Mouse (Mus musculus) mouse embryonic stem cell (cell line): ENCODE measurements around the gene Rhof.

Source experiments
- in situ Hi-C, 2 experiments: fragments of 300-500 bp; cut with MboI; formaldehyde crosslinking; loops; 1 replicate in 1 of 2; 3 replicates in 1 of 2; pipeline ENCODE4 v1.14.3; 2019 to 2020; ENCODE audit warnings: low sequenced_read_pairs in 2 of 2, low pct_unique_long_range_greater_than_20kb in 1 of 2, mixed read lengths in 1 of 2; ENCODE audit not compliant: unreplicated experiment in 1 of 2

The Rhof gene

DNA sequence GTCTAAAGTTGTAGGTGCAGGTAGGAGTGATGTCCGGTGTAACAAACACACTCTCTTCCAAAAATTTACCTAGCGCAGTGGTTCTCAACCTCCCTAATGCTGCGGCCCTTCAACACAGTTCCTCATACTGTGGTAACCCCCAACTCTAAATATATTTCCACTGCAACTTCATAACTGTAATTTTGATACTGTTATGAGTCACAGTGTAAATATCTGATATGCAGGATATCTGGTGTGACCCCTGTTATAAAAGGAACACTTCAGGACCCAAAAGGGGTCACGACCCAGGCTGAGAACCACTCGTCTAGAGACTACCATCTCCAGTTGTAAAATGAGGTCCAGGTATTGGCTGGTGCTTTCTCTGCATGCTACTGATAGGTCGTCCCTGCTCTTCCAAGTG lies 7.4 kb downstream of the Rhof start:
- in situ Hi-C loops = no loop called here

DNA sequence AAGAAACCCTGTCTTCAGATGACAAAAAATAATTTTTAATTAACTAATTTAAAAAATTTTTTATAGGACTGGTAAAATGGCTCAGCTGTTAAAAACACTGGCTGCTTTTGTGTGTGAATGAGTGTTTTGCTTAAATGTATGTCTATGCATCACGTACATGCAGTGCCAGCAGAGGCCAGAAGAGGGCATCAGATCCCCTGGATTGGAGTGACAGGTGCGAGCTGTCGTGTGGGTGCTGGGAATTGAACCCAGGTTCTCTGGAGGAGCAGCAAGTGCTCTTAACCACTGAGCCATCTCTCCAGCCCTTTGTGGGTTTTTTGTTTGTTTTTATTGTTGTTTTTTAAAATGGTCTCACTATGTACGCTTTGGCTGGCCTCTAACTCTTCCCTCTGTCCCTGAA lies 10.3 kb downstream of the Rhof start:
- in situ Hi-C loops = loop anchor here (5.0 kb wide), 1 partner anchor 50 kb away; no protein-coding TSS in a partner anchor

DNA sequence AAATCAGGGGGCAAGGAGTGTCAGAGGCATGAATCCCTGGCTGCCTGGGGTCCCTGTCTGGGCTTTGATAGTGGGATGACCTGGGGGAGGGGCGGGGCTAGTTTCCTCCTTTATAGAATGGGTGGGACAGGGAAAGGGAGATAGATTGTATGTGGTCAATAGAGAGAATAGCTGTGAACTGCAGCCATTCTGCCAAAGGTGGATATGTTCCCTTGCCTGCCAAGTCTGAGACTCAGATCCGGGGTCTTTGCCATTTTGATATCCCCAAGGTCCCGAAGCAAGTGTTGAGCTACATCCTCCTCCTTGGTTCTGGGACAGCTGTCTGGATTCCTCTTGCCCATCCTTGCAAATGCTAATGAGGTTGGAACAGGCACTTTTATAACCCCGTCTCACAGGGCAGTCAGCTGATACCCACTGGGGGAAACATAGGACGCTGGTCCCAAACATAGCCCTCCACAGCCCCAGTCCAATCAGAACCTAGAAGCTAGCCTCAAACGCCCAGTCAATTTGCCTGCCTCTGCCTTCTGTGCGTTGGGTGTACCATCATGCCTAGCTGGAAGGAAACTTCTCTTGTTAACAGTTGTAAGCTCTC lies 11.8 kb downstream of the Rhof start:
- in situ Hi-C loops = loop anchor here (5.0 kb wide), 1 partner anchor 52 kb away; no protein-coding TSS in a partner anchor

DNA sequence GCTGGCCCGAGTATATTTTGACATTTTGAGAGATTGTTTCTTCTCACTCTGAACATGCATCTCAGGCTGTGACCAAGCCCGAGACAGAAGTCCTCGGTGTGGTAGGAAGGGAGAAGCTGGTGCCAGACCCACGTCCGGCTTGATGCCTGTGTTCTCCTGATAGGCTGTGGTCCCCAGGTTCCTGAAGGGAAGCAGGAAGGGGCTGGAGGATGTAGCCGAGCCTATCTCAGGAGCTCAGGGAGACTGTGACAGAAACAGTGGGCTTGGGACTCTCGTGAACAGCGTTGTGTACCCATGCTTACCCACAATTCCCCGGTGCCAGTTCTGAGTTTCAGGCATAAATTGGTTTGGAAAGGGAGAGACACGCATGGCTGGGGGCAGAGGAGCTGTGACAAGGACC lies 13.7 kb downstream of the Rhof start:
- in situ Hi-C loops = no loop called here

DNA sequence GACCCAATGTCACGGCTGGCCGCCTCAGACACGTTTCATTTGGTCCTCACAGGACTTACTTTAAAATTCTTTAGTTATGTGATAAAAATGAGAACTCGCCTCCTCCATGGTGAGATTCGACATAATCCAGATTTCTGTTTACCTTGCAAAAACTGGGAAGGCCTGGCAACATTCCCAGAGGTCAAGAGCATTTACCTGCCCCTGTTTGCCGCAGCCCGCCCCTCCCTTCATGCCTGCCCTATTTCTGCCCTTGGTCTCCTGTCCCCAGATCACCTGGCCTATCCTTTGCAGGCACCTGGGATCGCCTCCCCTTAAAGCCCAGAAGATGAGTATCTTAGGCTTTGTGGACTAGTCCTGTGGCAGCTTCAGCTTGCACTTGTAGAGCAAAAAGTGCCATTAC lies 14.7 kb downstream of the Rhof start:
- in situ Hi-C loops = no loop called here

DNA sequence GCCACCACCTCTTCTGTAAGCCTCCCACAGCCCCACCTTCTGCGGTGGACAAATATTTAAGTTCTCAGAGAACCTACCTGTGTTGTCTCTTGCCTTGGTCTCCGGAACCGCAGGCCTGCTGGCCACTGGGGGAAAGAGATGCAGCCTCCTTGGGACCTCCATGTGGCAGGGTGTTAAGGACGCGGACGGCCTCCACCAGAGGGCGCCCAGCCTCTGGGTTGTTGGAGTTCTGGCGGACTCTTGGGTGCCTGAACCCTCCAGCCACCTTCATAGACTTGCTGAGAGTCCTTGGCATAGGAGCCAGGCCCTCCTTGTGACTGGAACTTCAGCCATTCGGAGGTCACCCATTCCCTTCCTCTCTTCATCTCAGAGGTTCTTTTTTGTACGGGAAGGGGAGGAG lies 15.2 kb downstream of the Rhof start:
- in situ Hi-C loops = no loop called here

DNA sequence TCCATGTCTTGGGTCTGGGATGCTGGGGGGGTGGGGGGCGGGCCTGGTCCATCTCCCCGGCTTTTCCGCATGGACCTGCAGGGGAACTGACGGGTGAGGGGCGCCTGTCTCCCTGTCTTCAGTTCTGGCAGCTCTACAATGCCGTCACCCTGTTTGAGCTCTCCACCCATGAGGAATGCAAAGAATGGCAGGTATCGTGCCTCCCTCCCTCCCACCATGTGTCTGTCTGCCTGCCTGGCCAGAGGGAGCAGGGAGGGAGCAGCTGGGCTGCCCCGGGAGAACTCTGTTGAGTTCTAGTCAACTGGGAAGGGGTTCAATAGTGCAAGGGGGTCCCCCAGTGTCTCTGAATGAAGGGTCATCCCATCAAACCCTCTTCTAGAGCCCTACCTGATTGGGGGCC lies 16.4 kb downstream of the Rhof start:
- in situ Hi-C loops = no loop called here

DNA sequence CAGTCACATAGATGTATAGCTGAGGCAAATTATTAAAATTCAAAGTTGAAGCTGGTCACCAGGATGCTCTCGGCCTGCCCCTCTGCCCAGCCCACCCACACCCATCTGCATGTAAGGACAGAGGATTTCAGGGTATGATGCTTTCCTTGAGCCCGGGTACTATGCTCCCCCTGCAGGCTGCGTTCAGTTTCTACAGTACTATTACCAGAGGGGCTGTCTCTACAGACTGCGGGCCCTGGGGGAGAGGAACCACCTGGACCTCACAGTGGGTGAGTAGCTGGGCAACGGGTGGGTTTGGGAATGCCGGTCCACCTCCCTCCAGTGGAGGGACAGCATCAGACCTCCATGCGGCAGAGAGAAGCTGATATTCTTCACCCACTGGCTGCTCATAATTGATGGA lies 17.6 kb downstream of the Rhof start:
- in situ Hi-C loops = no loop called here

DNA sequence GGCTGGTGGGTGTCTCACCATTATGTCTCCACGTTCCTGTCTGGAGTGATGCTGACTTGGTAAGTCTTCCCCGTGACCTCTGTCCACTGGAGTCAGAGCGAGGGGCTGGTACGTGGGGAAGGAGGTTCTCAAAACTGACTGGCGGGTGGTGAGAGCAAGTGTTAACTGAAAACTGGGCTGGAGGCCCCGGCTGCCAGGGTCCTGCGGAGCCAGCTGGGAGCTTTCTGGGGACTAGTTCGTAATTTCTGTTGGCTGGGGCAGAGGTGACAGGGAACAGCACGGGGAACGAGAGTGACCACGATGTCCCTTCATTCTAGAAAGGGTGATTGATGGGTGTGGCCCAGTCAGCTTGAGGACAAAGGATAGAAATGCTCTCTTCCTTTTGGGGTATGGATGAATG lies 18.4 kb downstream of the Rhof start:
- in situ Hi-C loops = no loop called here

DNA sequence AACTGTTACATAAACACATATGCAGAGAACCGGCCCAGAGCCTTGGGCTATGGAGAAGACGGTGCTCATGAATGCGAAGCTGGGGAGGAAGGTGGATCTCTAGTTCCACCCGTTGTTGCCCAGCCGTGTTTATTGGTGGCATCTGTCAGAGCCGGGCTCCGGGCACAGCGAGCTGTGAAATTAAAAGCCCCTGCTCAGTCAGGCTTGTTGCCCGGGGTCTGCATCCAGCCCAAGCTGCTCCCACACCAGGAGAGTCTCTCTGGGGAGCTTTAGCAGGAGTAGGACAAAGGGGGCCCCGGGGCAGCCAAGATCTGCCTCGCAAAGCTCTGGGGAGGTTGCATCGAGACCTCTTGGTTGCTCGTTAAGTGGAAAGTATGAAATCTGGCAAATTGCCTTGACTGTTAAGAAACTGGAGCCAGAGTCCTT lies 22.2 kb downstream of the Rhof start:
- in situ Hi-C loops = no loop called here

DNA sequence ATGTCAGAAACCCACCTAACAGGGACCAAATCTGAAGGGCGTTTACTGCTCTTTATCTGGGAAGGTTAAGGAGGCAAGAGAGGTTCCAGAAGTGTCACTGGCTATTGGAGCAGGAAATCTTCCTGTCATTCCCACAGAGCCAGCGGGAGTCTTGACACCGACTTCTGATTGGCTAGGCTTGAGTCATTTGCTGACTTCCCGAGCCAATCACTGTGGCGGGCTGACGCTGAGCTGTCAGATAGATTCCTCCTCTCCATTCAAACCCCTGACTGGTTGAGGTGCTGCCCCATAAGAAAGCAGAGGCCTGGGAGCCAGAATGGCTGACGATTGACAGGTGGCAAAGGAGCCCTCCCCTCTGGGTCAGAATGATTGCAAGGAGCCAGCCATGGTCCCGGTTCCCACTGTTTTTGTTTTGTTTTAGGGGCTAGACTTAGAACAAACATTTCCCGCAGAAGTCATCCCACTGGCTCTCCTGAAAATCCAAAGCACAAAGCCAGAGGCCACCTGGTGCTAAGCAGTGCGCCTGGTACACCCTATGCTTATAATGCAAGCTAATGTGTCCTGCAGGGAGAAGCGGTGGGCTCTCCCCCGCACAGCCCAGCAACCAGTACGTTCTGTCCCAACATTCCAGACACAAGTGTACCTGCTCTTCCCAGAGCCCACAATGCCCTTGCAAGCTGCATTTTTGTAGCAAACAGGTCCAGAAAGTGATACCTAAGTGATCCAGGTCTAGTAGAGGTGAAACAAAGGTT lies 22.9 kb downstream of the Rhof start:
- in situ Hi-C loops = no loop called here

DNA sequence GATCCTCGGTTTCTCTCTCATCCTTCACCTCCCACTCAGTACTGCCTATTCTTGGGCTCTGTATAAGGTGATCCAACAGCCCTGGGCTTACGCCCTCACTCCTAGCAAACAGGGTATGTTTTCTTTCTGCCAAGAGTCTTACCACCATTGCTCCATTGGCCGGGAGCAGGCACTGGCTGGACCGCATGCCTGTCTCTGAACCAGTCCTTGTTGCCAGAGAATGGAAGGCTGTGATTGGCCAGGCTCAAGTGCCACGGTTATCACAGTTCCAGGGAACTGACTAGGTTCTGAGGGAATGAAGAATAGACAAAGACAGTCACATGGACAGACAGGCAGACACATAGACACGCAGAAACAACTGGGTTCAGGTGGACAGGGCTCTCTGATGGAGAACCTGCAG lies 27.7 kb downstream of the Rhof start:
- in situ Hi-C loops = no loop called here

DNA sequence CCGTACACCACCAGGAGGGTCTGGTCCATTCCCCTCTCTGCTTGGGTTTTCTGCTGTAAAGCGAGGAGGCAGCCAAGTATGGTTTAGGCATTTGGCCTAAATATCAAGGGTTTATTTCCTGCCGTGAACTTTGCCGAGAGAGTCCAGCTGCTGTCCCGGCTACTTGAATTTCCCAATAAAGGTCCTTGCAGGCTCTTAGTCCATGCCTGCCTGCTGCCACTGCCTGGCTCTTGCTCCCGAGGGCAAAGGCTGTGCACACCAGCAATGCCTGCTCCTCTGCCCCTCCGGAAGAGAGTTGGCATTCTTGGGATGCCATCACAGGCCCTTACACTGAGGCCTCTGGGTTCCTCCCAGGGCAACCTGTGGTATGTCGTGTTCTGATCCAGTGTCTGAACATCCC lies 28.9 kb downstream of the Rhof start:
- in situ Hi-C loops = no loop called here

DNA sequence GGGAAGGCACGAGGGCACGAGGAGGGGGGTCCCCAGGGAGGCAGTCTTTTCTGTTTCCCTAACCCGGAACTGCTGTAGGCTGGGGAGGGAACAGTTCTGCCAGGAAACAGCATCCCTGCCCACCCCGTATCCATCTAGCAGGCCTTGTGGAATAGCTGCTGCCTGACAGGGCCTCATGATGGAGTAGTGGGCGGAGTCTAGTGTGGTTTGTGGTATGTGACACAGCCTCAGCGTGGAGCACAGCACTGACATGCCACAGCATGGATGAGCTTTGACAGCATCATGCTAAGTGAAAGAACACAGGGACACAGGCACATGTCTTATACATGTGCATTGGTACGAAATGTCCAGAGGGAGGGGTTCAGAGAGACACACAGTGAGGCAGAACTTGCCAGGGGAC lies 30.1 kb downstream of the Rhof start:
- in situ Hi-C loops = no loop called here

DNA sequence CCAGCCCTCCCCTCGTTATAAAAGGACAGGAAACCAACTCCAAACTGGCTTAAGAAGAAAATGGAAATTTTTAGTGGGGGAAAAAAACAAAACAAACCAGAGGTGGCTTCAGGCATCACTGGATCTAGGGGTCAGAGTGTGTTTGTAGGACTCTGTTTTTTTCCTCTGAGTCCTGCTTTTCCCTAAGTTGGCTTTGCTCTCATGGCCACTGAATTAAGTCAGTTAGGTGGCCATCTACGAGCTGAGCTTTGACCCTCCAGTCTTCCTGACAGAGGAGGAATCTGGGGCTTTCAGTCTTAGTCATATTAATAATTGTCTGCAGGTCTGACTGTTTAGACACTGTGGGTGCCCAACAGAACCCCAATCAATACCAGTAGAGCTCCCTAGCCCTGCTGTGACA lies 34.0 kb downstream of the Rhof start:
- in situ Hi-C loops = no loop called here

DNA sequence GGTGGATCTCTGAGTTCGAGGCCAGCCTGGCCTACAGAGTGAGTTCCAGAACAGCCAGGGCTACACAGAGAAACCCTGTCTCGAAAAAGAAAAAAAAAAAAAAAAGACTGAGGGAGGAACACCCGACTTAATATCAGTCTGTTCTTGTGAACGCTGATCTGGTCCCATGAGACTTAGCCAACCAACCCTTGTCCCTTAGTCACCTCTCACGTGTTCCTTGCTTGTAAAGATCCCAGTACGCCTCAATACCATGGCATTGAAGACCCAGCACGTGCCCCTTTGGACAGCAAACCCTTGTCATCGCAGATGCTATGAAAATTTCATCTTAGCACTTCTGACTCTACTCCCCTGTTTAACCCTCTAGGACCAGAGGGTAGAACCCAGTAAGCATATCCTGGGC lies 36.2 kb downstream of the Rhof start:
- in situ Hi-C loops = no loop called here

DNA sequence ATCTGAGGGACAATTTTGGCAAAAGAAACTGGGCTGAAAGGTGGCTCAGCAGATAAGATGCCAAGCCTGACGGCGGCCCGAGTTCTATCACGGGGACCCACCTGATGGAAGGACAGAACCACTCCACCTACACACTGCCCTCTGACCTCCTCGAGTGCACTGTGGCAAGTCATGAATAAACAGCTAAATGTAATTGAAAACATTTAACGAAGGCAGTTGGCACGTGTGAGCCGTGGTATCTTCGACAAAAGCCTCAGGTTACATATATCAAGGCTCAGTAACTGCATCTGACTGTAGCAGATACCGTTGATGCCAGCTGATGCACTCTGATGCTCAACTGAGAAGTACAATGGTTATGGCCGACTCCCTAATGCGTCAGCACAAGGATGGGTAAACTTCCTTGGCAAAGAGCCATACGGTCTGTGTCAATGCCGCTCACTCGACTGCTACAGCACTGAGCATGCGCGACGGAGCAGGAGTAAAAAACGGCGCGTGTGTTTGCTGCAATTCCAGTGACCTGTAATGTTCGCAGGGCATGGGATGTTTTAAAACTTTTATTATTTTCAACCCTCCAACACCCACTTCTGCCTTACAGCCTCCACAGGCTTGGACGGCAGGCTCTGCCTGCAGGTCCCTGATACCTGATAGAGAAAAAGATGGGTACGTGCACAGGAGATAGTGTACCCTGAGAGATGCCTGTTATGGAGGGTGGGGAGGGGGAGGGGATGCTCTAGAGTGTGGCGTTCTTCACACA lies 38.1 kb downstream of the Rhof start:
- in situ Hi-C loops = no loop called here

DNA sequence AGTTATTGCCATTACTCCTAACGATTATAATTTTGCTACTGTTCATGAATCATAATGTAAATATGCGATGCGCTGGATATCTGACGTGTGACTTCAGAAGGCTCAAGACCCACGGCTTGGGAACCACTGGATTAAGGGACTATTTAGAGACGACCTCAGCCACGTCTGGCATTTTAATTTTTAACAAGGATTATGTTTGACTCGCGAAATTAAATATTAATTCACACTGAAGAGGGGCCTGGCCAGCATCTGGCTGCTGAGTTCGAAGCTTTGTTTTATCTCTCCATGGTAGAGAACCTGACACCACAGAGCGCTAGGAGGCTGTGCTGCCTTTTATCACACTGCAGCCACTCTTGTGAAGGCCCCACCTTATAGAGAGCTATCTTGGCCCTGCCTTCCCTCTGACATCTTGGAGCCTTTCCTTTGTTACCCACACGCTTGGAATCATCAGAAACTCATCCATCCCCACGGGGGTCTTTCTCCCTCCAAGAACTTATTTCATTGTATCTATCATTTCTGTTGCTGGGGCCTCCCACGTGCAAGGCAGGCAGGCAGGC lies 39.3 kb downstream of the Rhof start:
- in situ Hi-C loops = no loop called here

DNA sequence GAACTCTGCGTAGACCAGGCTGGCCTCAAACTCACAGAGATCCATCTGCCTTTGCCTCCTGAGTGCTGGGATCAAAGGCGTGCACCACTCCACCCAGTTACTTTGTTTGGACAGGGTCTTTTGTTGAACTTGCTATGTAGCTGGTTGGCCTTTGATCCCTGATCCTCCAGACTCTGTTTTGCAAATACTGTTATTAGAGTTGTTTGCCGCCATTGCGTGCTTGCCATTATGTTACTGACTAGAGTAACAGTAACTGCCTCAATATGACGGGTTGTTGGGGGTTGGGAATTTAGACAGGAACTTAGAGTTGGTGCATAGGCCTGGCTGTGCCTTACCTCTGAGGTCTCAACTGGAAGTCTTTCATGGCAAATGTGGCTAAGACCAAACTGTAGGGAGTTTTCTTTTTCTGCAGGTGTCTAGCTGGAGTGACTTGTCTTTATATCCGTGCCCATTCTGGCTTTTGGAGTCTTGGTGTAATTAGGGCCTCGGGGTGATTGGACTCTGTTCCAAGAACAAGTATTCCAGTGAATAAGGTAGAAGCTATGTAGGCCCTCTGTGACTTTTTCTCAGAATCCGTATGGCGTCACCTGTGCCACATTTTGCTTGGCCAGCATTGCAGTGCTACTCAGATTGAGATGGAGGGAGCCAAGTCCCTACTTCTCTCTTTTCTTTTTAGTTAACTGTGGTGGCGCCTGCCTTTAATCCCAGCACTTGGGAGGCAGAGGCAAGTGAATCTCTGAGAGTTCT lies 41.8 kb downstream of the Rhof start:
- in situ Hi-C loops = no loop called here
